Mouse (Mus musculus): ENCODE data around the gene Gm49027. TPM values are rescaled to one million over a fixed set of nuclear protein-coding genes. Genes with fewer than 3 reads are reported as not detected.

Gm49027 gene
- total and polyA plus RNA-seq, 3 experiments: 0.38 TPM; not detected in 2

- dilution Hi-C loops (cut with MboI; ENCODE audit: extremely low pct_ligation_motif_present, extremely low pct_unique_long_range_greater_than_20kb, low sequenced_read_pairs): no loop called here
- Histone ChIP-seq H3K36me3 (replicated peaks in 1 of 2; ENCODE audit: control insufficient read depth in 1 of 2, insufficient read depth in 1 of 2, low read length in 1 of 2) (peaks cover 22 to 52% of the 10 kb centered on the region in 2 experiments), H3K4me1 (ENCODE audit: control insufficient read depth in 1 of 2, insufficient read depth in 2 of 2) (0 out of 4 replicates have a peak, but pooled peaks cover 0 to 6% of the 10 kb centered on the region in 2 experiments), H3K4me2 (ENCODE audit: insufficient read depth, low read depth, poor library complexity, severe bottlenecking) (no peak within 1 kb of the TSS), H3K27ac (ENCODE audit: insufficient read depth, low read depth) (no peak within 1 kb of the TSS), H3K4me3 (replicated peaks in 1 of 3; ENCODE audit: low read depth in 2 of 3, low read length in 2 of 3, poor library complexity in 1 of 3) (no peak within 1 kb of the TSS), H3K27me3 (replicated peaks) (peaks cover 11% of the 10 kb centered on the region), H3K9me3 (replicated peaks; ENCODE audit: low read length) (no peaks in the 10 kb centered on the region), H3K9ac (ENCODE audit: insufficient read depth, low read depth) (no peak within 1 kb of the TSS), H3K79me2 (replicated peaks; ENCODE audit: control insufficient read depth, extremely low read depth, insufficient read depth, poor library complexity, severe bottlenecking) (no peaks in the 10 kb centered on the region)
- no peak for DNase-seq (ENCODE audit: extremely low read depth)
- in situ Hi-C loops (cut with MboI; ENCODE audit: low pct_ligation_motif_present, low pct_unique_long_range_greater_than_20kb, low sequenced_read_pairs): no loop called here
- no peak for TF ChIP-seq SIN3A (IDR thresholded peaks at IDR 0.05; ENCODE audit: low read length)
- TF ChIP-seq E2F4 (IDR thresholded peaks at IDR 0.05; ENCODE audit: insufficient replicate concordance, low read depth, low read length): no peak
- no peak for TF ChIP-seq MXI1 (IDR thresholded peaks at IDR 0.05; ENCODE audit: low read depth, low read length)
- TF ChIP-seq CTCF (conservative IDR thresholded peaks at IDR 0.05 in 1 of 2, IDR thresholded peaks at IDR 0.05 in 1 of 2; ENCODE audit: low read depth in 2 of 2, low read length in 2 of 2): no peak
- TF ChIP-seq JUN (IDR thresholded peaks at IDR 0.05; ENCODE audit: insufficient read depth, low read depth, low read length): no peak
- no peak for TF ChIP-seq ZKSCAN1 (IDR thresholded peaks at IDR 0.05; ENCODE audit: borderline replicate concordance, low read depth, low read length)
- no peak for TF ChIP-seq ETS1 (conservative IDR thresholded peaks at IDR 0.05; ENCODE audit: low read depth, low read length)
- no peak for TF ChIP-seq CHD1 (IDR thresholded peaks at IDR 0.05; ENCODE audit: low read depth, low read length)
- no peak for TF ChIP-seq NRF1 (IDR thresholded peaks at IDR 0.05; ENCODE audit: low read depth, low read length)
- no peak for TF ChIP-seq CHD2 (IDR thresholded peaks at IDR 0.05; ENCODE audit: low read length)
- TF ChIP-seq ZNF384 (IDR thresholded peaks at IDR 0.05; ENCODE audit: low read depth, low read length): no peak
- no peak for TF ChIP-seq ELF1 (IDR thresholded peaks at IDR 0.05; ENCODE audit: low read depth, low read length)
- no peak for TF ChIP-seq POLR2A (IDR thresholded peaks at IDR 0.05; ENCODE audit: low read depth, low read length)
- TF ChIP-seq MYC (IDR thresholded peaks at IDR 0.05; ENCODE audit: low read depth, low read length): no peak
- TF ChIP-seq MAFK (IDR thresholded peaks at IDR 0.05; ENCODE audit: insufficient replicate concordance, low read length): no peak
- TF ChIP-seq HCFC1 (IDR thresholded peaks at IDR 0.05; ENCODE audit: low read depth, low read length): no peak
- no peak for TF ChIP-seq ZC3H11A (IDR thresholded peaks at IDR 0.05; ENCODE audit: low read depth, low read length)
These were observed 15.1 kb downstream of the Gm49027 start, which contains the start of gene B3gnt4 for GRCm38 (mm10) chr5:123510160-123510559. B3gnt4 (plus strand) TSS chr5:123510460.

GRCm38 (mm10) chr5:123508921-123509320, 16.4 kb downstream of the Gm49027 start:
- Histone ChIP-seq H3K79me2 (replicated peaks; ENCODE audit: control insufficient read depth, extremely low read depth, insufficient read depth, poor library complexity, severe bottlenecking) (no peaks in the 10 kb centered on the region), H3K27ac (ENCODE audit: insufficient read depth, low read depth) (no peak overlapping the region), H3K4me1 (ENCODE audit: control insufficient read depth in 1 of 2, insufficient read depth in 2 of 2) (0 out of 4 replicates have a peak, but pooled peaks cover 0 to 6% of the 10 kb centered on the region in 2 experiments), H3K4me2 (ENCODE audit: insufficient read depth, low read depth, poor library complexity, severe bottlenecking) (peak overlapping the region; percentile 77; the same call in 1 of the 2 replicates), H3K27me3 (replicated peaks) (peaks cover 18% of the 10 kb centered on the region), H3K36me3 (replicated peaks in 1 of 2; ENCODE audit: control insufficient read depth in 1 of 2, insufficient read depth in 1 of 2, low read length in 1 of 2) (peaks cover 19 to 40% of the 10 kb centered on the region in 2 experiments), H3K9me3 (replicated peaks; ENCODE audit: low read length) (no peaks in the 10 kb centered on the region), H3K4me3 (replicated peaks in 1 of 3; ENCODE audit: low read depth in 2 of 3, low read length in 2 of 3, poor library complexity in 1 of 3) (no peak overlapping the region), H3K9ac (ENCODE audit: insufficient read depth, low read depth) (no peak overlapping the region)
- no peak for DNase-seq (ENCODE audit: extremely low read depth)
- in situ Hi-C loops (cut with MboI; ENCODE audit: low pct_ligation_motif_present, low pct_unique_long_range_greater_than_20kb, low sequenced_read_pairs): no loop called here
- TF ChIP-seq BHLHE40 (IDR thresholded peaks at IDR 0.05; ENCODE audit: low read depth, low read length): no peak
- TF ChIP-seq ETS1 (conservative IDR thresholded peaks at IDR 0.05; ENCODE audit: low read depth, low read length): no peak
- TF ChIP-seq ZC3H11A (IDR thresholded peaks at IDR 0.05; ENCODE audit: low read depth, low read length): no peak
- no peak for TF ChIP-seq IRF4 (IDR thresholded peaks at IDR 0.05; ENCODE audit: low read depth, low read length)
- TF ChIP-seq MAX (IDR thresholded peaks at IDR 0.05; ENCODE audit: low read length): no peak
- TF ChIP-seq UBTF (IDR thresholded peaks at IDR 0.05; ENCODE audit: low read depth, low read length): no peak
- no peak for TF ChIP-seq MAFK (IDR thresholded peaks at IDR 0.05; ENCODE audit: insufficient replicate concordance, low read length)
- TF ChIP-seq RCOR1 (conservative IDR thresholded peaks at IDR 0.05; ENCODE audit: low read depth, low read length): no peak
- no peak for TF ChIP-seq POLR2A (IDR thresholded peaks at IDR 0.05; ENCODE audit: low read depth, low read length)
- no peak for TF ChIP-seq PAX5 (IDR thresholded peaks at IDR 0.05; ENCODE audit: low read length)
- TF ChIP-seq SIN3A (IDR thresholded peaks at IDR 0.05; ENCODE audit: low read length): no peak
- TF ChIP-seq NELFE (IDR thresholded peaks at IDR 0.05; ENCODE audit: low read depth, low read length): no peak
- no peak for TF ChIP-seq CHD1 (IDR thresholded peaks at IDR 0.05; ENCODE audit: low read depth, low read length)
- TF ChIP-seq ZKSCAN1 (IDR thresholded peaks at IDR 0.05; ENCODE audit: borderline replicate concordance, low read depth, low read length): no peak
- no peak for TF ChIP-seq SMC3 (IDR thresholded peaks at IDR 0.05; ENCODE audit: low read depth, low read length)
- no peak for TF ChIP-seq EP300 (IDR thresholded peaks at IDR 0.05; ENCODE audit: low read length)
- no peak for TF ChIP-seq JUN (IDR thresholded peaks at IDR 0.05; ENCODE audit: insufficient read depth, low read depth, low read length)
- TF ChIP-seq JUND (conservative IDR thresholded peaks at IDR 0.05; ENCODE audit: low read depth, low read length): no peak
- dilution Hi-C loops (cut with MboI; ENCODE audit: extremely low pct_ligation_motif_present, extremely low pct_unique_long_range_greater_than_20kb, low sequenced_read_pairs): no loop called here
